Mouse (Mus musculus) heart, postnatal 10 days (tissue): ENCODE results near the gene Erf. TPM values are rescaled to one million over a fixed set of nuclear protein-coding genes. Genes with fewer than 3 reads are reported as not detected.

Experiments
- DNase-seq, 2 experiments: peaks; one replicate each; pipeline ENCODE4 v3.0.0; 2021
- intact Hi-C: fragments of 180-260 bp; cut with DNase I; formaldehyde crosslinking; loops from one replicate; pipeline ENCODE4 v1.15.1; 2025
- total RNA-seq, 2 experiments: library from RNA; stranded (reverse); gene quantifications; 2 replicates each; pipeline ENCODE4 v1.2.3; 2021

Erf gene
- total RNA-seq, 2 experiments from 2014 or later: 38.6 to 42.2 TPM

DNA sequence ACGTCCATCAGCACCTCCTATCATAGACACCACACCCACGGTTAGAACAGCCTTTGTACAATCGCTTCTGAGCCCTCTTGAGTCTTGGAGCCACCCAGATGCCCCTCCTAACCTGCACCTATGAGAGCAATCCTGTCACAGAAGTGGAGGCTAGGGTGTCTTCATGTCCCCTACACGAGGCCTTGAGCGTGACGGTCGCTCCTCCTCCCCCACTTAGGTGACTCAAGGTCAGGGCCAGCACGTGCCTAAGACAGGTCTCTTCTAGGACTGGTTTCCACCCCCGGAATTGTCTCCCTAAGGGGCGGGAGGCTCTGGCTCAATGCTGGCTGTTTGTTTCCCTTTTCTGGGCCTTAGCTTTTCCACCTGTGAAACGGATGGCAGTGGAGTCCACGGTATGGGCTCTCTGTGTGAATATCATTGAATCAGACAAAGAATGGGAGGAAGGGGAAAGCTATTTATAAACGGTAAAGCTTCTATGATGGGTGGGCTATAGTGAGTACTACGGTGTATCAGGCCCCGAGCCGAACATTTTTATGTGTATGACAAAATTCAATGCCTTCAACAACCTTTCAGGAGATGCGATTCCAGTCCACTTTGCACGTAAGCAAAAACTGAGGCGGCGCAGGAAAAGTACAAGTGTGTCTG is 30.0 kb downstream of the Erf start, which contains the start of gene Dedd2:
Gene Dedd2 (minus strand): TSS at position 159 of the 645 bp plus-strand sequence.
- DNase-seq: peak; percentile 49 to 50
- intact Hi-C loops: loop anchor here (5.0 kb wide), 1 partner anchor 162 kb away; no protein-coding TSS in a partner anchor

- DNase-seq: peak; percentile 96 to 97
- intact Hi-C loops: loop anchor here (5.0 kb wide), 1 partner anchor 162 kb away; no protein-coding TSS in a partner anchor
Measured at GRCm38 (mm10) chr7:25219756-25220456, 30.7 kb downstream of the Erf start.

DNA sequence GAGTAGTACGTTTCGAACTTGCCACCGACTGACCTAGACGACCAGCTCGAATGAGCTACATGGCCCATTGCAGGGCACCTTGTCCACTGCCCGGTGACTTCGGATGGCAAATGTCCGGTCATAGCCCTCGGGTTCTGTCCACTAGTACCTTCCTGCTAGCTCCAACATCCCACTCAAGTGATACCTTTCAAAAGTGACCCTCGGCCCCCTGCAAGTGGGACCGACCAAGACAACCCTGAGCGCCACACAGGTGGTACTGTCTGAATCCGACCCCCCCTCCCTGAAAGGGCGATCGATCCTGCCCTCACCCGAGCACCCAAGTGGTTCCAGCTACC is 31.2 kb downstream of the Erf start:
- no peak for DNase-seq
- intact Hi-C loops: no loop called here

GRCm38 (mm10) chr7:25218705-25219415 is 31.7 kb downstream of the Erf start:
- DNase-seq: peak; percentile 58 to 60
- intact Hi-C loops: no loop called here

GRCm38 (mm10) chr7:25217653-25218395 is 32.7 kb downstream of the Erf start:
- DNase-seq: no peak
- intact Hi-C loops: no loop called here

DNA sequence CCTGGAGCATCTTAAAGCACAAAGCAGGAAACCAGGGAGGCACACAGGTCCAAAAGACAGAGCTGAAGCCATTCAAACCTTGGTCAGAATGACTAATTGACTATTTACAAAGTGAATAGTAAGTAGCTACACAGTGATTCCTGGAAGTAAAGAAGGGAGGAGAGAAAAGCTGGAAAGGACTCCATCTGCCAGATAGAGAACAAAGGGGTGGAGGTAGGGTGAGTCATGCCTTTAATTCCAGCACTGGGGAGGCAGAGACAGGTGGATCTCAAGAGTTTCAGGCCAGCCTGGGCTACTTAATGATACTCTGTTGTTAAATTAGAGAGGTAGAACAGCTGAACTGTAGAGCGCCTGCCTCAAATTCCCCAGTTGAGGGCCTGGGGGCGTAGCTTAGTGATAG is 36.4 kb downstream of the Erf start:
- intact Hi-C loops: no loop called here
- no peak for DNase-seq

- DNase-seq: no peak
- intact Hi-C loops: no loop called here
Measured at GRCm38 (mm10) chr7:25213099-25213498, 37.5 kb downstream of the Erf start.

DNA sequence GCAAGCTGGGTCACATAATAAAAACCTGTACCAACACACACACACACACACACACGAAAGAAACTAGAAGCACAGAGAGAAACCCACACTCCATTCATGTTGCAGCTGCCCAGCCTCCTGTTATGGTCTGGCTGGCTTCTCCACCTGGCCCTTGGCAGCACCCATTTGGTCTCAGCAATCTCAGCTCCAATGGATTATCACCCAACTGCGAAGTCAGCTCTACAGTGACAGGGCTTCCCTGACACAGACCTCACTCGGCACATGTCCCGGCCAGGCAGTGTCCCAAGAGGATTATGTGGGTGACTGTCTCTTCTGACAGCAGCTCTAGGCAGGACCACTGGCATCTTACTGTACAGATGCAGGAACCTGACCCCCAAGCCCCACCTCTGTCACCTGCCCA is 40.1 kb downstream of the Erf start:
- intact Hi-C loops: no loop called here
- DNase-seq: no peak

- intact Hi-C loops: no loop called here
- DNase-seq: no peak
Measured at GRCm38 (mm10) chr7:25209161-25209622, 41.4 kb downstream of the Erf start.

- DNase-seq: no peak
- intact Hi-C loops: no loop called here
Measured at GRCm38 (mm10) chr7:25206094-25206830, 44.3 kb downstream of the Erf start.

GRCm38 (mm10) chr7:25205355-25206093 is 45.0 kb downstream of the Erf start:
- peak in 1 of 2 experiments; percentile 17 for DNase-seq
- intact Hi-C loops: no loop called here

GRCm38 (mm10) chr7:25203624-25204023 is 46.9 kb downstream of the Erf start:
- intact Hi-C loops: no loop called here
- no peak for DNase-seq

GRCm38 (mm10) chr7:25197384-25198018 is 53.1 kb downstream of the Erf start:
- DNase-seq: peak in 1 of 2 experiments; percentile 34
- intact Hi-C loops: no loop called here

- intact Hi-C loops: no loop called here
- no peak for DNase-seq
Measured at GRCm38 (mm10) chr7:25196107-25196506, 54.5 kb downstream of the Erf start.

- intact Hi-C loops: no loop called here
- no peak for DNase-seq
Measured at GRCm38 (mm10) chr7:25195148-25195547, 55.4 kb downstream of the Erf start.
